Mouse (Mus musculus): ENCODE data around the gene Tprn. TPM values are rescaled to one million over a fixed set of nuclear protein-coding genes. Genes with fewer than 3 reads are reported as not detected.

Gene Tprn
- polyA plus RNA-seq (2012; rRNA removed): 81.0 and 85.4 TPM in 2 replicates

- no peaks in the 10 kb centered on the region for H3K27me3 ChIP-seq (replicated peaks; ENCODE audit: control insufficient read depth, insufficient read depth, low read length)
- TF ChIP-seq POLR2A (IDR thresholded peaks at IDR 0.05; ENCODE audit: low read depth, low read length) (no peak), CTCF (conservative IDR thresholded peaks at IDR 0.05; ENCODE audit: insufficient read depth, insufficient read length, low read depth, low read length) (no peak)
- H3K4me1 ChIP-seq (ENCODE audit: control insufficient read depth, insufficient read depth, low read length): peaks cover 12% of the 10 kb centered on the region
- WGBS: under 1% methylated on average over 39 of the region's 39 CpGs
- peak; percentile 99 for DNase-seq
- peak within 1 kb of the TSS; percentile 84 for H3K4me3 ChIP-seq (ENCODE audit: insufficient read depth, low read depth, low read length)
- H3K36me3 ChIP-seq (ENCODE audit: control insufficient read depth, insufficient read depth, low read length): no peaks in the 10 kb centered on the region
- peak within 1 kb of the TSS; percentile 95 for H3K27ac ChIP-seq (ENCODE audit: insufficient read depth, low read depth, low read length)
Observed at GRCm38 (mm10) chr2:25262291-25262767, at the start of gene Tprn. TSS of gene Tprn (plus strand) at chr2:25262618.

- Histone ChIP-seq H3K4me1 (ENCODE audit: control insufficient read depth, insufficient read depth, low read length) (peaks cover 22% of the 10 kb centered on the region), H3K36me3 (ENCODE audit: control insufficient read depth, insufficient read depth, low read length) (no peaks in the 10 kb centered on the region), H3K27me3 (replicated peaks; ENCODE audit: control insufficient read depth, insufficient read depth, low read length) (no peaks in the 10 kb centered on the region), H3K27ac (ENCODE audit: insufficient read depth, low read depth, low read length) (no peak overlapping the region), H3K4me3 (ENCODE audit: insufficient read depth, low read depth, low read length) (no peak overlapping the region)
- DNase-seq: no peak
- 74% methylated on average over 23 of the region's 23 CpGs for WGBS
- no peak for TF ChIP-seq CTCF (conservative IDR thresholded peaks at IDR 0.05; ENCODE audit: insufficient read depth, insufficient read length, low read depth, low read length)
- TF ChIP-seq POLR2A (IDR thresholded peaks at IDR 0.05; ENCODE audit: low read depth, low read length): no peak
Observed at GRCm38 (mm10) chr2:25213266-25213865, 49.1 kb upstream of the Tprn start.

- no peak for TF ChIP-seq CTCF (conservative IDR thresholded peaks at IDR 0.05; ENCODE audit: insufficient read depth, insufficient read length, low read depth, low read length)
- no peak for TF ChIP-seq POLR2A (IDR thresholded peaks at IDR 0.05; ENCODE audit: low read depth, low read length)
- 42% methylated on average over 3 of the region's 3 CpGs for WGBS
- Histone ChIP-seq H3K27me3 (replicated peaks; ENCODE audit: control insufficient read depth, insufficient read depth, low read length) (no peaks in the 10 kb centered on the region), H3K4me1 (ENCODE audit: control insufficient read depth, insufficient read depth, low read length) (peaks cover 22% of the 10 kb centered on the region), H3K27ac (ENCODE audit: insufficient read depth, low read depth, low read length) (peak within 1 kb of the TSS; percentile 3; the same call in 1 of the 2 replicates), H3K4me3 (ENCODE audit: insufficient read depth, low read depth, low read length) (no peak within 1 kb of the TSS), H3K36me3 (ENCODE audit: control insufficient read depth, insufficient read depth, low read length) (no peaks in the 10 kb centered on the region)
- DNase-seq: peak; percentile 84
Observed at GRCm38 (mm10) chr2:25214444-25214843, 48.0 kb upstream of the Tprn start, which contains the start of gene Stpg3. TSS of gene Stpg3 (minus strand) at chr2:25214637.

GRCm38 (mm10) chr2:25217666-25218065 is 44.8 kb upstream of the Tprn start:
- DNase-seq: peak; percentile 71
- WGBS: 42% methylated on average over 2 of the region's 2 CpGs
- TF ChIP-seq CTCF (conservative IDR thresholded peaks at IDR 0.05; ENCODE audit: insufficient read depth, insufficient read length, low read depth, low read length): no peak
- TF ChIP-seq POLR2A (IDR thresholded peaks at IDR 0.05; ENCODE audit: low read depth, low read length): no peak
- Histone ChIP-seq H3K27ac (ENCODE audit: insufficient read depth, low read depth, low read length) (no peak overlapping the region), H3K4me1 (ENCODE audit: control insufficient read depth, insufficient read depth, low read length) (peaks cover 7% of the 10 kb centered on the region), H3K27me3 (replicated peaks; ENCODE audit: control insufficient read depth, insufficient read depth, low read length) (no peaks in the 10 kb centered on the region), H3K36me3 (ENCODE audit: control insufficient read depth, insufficient read depth, low read length) (no peaks in the 10 kb centered on the region), H3K4me3 (ENCODE audit: insufficient read depth, low read depth, low read length) (no peak overlapping the region)

- DNase-seq: no peak
- no peak within 1 kb of the TSS for H3K4me3 ChIP-seq (ENCODE audit: insufficient read depth, low read depth, low read length)
- peaks cover 7% of the 10 kb centered on the region for H3K4me1 ChIP-seq (ENCODE audit: control insufficient read depth, insufficient read depth, low read length)
- H3K27ac ChIP-seq (ENCODE audit: insufficient read depth, low read depth, low read length): no peak within 1 kb of the TSS
- H3K27me3 ChIP-seq (replicated peaks; ENCODE audit: control insufficient read depth, insufficient read depth, low read length): no peaks in the 10 kb centered on the region
- TF ChIP-seq CTCF (conservative IDR thresholded peaks at IDR 0.05; ENCODE audit: insufficient read depth, insufficient read length, low read depth, low read length) (no peak), POLR2A (IDR thresholded peaks at IDR 0.05; ENCODE audit: low read depth, low read length) (no peak)
- no peaks in the 10 kb centered on the region for H3K36me3 ChIP-seq (ENCODE audit: control insufficient read depth, insufficient read depth, low read length)
Observed at GRCm38 (mm10) chr2:25218445-25218844, 44.0 kb upstream of the Tprn start, which contains the start of gene Fam166a. TSS of gene Fam166a (plus strand) at chr2:25218745.

- Histone ChIP-seq H3K4me3 (ENCODE audit: insufficient read depth, low read depth, low read length) (no peak overlapping the region), H3K36me3 (ENCODE audit: control insufficient read depth, insufficient read depth, low read length) (no peaks in the 10 kb centered on the region), H3K4me1 (ENCODE audit: control insufficient read depth, insufficient read depth, low read length) (no peaks in the 10 kb centered on the region; the same call in 1 of the 2 replicates), H3K27me3 (replicated peaks; ENCODE audit: control insufficient read depth, insufficient read depth, low read length) (no peaks in the 10 kb centered on the region), H3K27ac (ENCODE audit: insufficient read depth, low read depth, low read length) (no peak overlapping the region)
- TF ChIP-seq POLR2A (IDR thresholded peaks at IDR 0.05; ENCODE audit: low read depth, low read length) (no peak), CTCF (conservative IDR thresholded peaks at IDR 0.05; ENCODE audit: insufficient read depth, insufficient read length, low read depth, low read length) (no peak)
- DNase-seq: no peak
- WGBS: 73% methylated on average over 5 of the region's 5 CpGs
Observed at GRCm38 (mm10) chr2:25221331-25221772, 41.1 kb upstream of the Tprn start.

- TF ChIP-seq POLR2A (IDR thresholded peaks at IDR 0.05; ENCODE audit: low read depth, low read length) (no peak), CTCF (conservative IDR thresholded peaks at IDR 0.05; ENCODE audit: insufficient read depth, insufficient read length, low read depth, low read length) (no peak)
- H3K27me3 ChIP-seq (replicated peaks; ENCODE audit: control insufficient read depth, insufficient read depth, low read length): no peaks in the 10 kb centered on the region
- DNase-seq: peak; percentile 89
- no peaks in the 10 kb centered on the region; the same call in 1 of the 2 replicates for H3K4me1 ChIP-seq (ENCODE audit: control insufficient read depth, insufficient read depth, low read length)
- H3K36me3 ChIP-seq (ENCODE audit: control insufficient read depth, insufficient read depth, low read length): no peaks in the 10 kb centered on the region
- peak overlapping the region; percentile 93 for H3K27ac ChIP-seq (ENCODE audit: insufficient read depth, low read depth, low read length)
- WGBS: under 1% methylated on average over 53 of the region's 53 CpGs
- peak overlapping the region; percentile 78 for H3K4me3 ChIP-seq (ENCODE audit: insufficient read depth, low read depth, low read length)
Observed at GRCm38 (mm10) chr2:25223681-25224491, 38.5 kb upstream of the Tprn start.
